ENCODE assay signal across 32 mouse cellular contexts in the genomic region with DNA sequence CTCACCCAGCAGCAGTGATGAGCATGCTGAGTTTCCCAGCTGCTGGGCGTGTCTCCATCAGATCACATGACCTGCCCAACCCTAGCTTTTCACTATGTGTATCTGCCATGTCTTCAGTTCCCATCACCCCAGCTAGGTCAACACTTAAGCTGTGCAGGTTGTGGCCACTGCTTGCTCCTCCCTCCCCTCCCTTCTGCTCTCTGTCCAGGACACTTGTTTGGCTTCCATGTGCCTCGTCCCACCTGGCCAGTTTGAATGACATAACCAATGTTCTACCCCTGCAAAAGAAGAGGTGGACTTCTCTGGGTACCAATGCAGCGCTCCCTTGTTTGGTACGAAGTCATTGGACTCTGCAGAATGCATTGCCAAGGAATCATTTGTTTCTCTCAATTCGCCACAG.
"Had no signal": no experiment of that assay in that cellular context is flagged by ENCODE, and none has a peak within 500 bp of the region (broad histone marks: within the 10 kb centered on the region; RNA-seq: fewer than 3 reads in every experiment).

No protein-coding gene starts in this region.

- H3K27me3 ChIP-seq: limb, embryonic 12.5 days; limb, embryonic 13.5 days; limb, embryonic 15.5 days; liver, embryonic 12.5 days; liver, embryonic 13.5 days; liver, embryonic 15.5 days; lung, embryonic 15.5 days; midbrain, embryonic 15.5 days; neural tube, embryonic 12.5 days; neural tube, embryonic 13.5 days had no signal

- H3K27ac ChIP-seq: limb, embryonic 10.5 days; limb, embryonic 12.5 days; limb, embryonic 13.5 days; limb, embryonic 15.5 days; liver, embryonic 12.5 days; liver, embryonic 13.5 days; liver, embryonic 14.5 days; liver, embryonic 15.5 days; lung, embryonic 15.5 days; macrophage; midbrain, embryonic 10.5 days; midbrain, embryonic 12.5 days; midbrain, embryonic 13.5 days; midbrain, embryonic 15.5 days; neural tube, embryonic 12.5 days; neural tube, embryonic 13.5 days had no signal

- H3K4me3 ChIP-seq: limb, embryonic 10.5 days; limb, embryonic 12.5 days; limb, embryonic 13.5 days; limb, embryonic 15.5 days; liver, embryonic 12.5 days; liver, embryonic 13.5 days; liver, embryonic 15.5 days; lung, embryonic 15.5 days; midbrain, embryonic 10.5 days; midbrain, embryonic 12.5 days; midbrain, embryonic 13.5 days; midbrain, embryonic 15.5 days; myocyte; neural tube, embryonic 12.5 days; neural tube, embryonic 13.5 days had no signal

- H3K4me2 ChIP-seq: limb, embryonic 12.5 days; limb, embryonic 13.5 days; limb, embryonic 15.5 days; liver, embryonic 11.5 days; liver, embryonic 12.5 days; liver, embryonic 13.5 days; liver, embryonic 15.5 days; lung, embryonic 14.5 days; lung, embryonic 15.5 days; midbrain, embryonic 11.5 days; midbrain, embryonic 12.5 days; midbrain, embryonic 13.5 days; midbrain, embryonic 15.5 days; neural tube, embryonic 12.5 days; neural tube, embryonic 13.5 days had no signal

- H3K9ac ChIP-seq: limb, embryonic 12.5 days; limb, embryonic 13.5 days; limb, embryonic 15.5 days; liver, embryonic 12.5 days; liver, embryonic 13.5 days; liver, embryonic 14.5 days; liver, embryonic 15.5 days; liver, postnatal 0 days; lung, embryonic 14.5 days; lung, embryonic 15.5 days; midbrain, embryonic 12.5 days; midbrain, embryonic 13.5 days; midbrain, embryonic 15.5 days; neural tube, embryonic 12.5 days; neural tube, embryonic 13.5 days had no signal

- H3K9me3 ChIP-seq: limb, embryonic 10.5 days; limb, embryonic 12.5 days; limb, embryonic 13.5 days; limb, embryonic 15.5 days; liver, embryonic 12.5 days; liver, embryonic 13.5 days; liver, embryonic 15.5 days; lung, embryonic 15.5 days; midbrain, embryonic 10.5 days; midbrain, embryonic 12.5 days; midbrain, embryonic 13.5 days; midbrain, embryonic 15.5 days; neural tube, embryonic 12.5 days; neural tube, embryonic 13.5 days had no signal

- H3K4me1 ChIP-seq: limb, embryonic 13.5 days; liver, embryonic 12.5 days; liver, embryonic 13.5 days; lung, embryonic 15.5 days; midbrain, embryonic 15.5 days; neural tube, embryonic 13.5 days had no signal

- DNase-seq: left cerebral cortex, postnatal 4 days; liver; liver, embryonic 13.5 days; liver, postnatal 0 days; lung, adult 18-20 months; lung, adult 2 months; lung, embryonic 14.5 days; lung, postnatal 10 days; lung, postnatal 14 days; lung, postnatal 36 days; lung, postnatal 4 days; midbrain, embryonic 14.5 days had no signal

- ATAC-seq: liver, embryonic 12.5 days; liver, postnatal 0 days; lung, postnatal 0 days; midbrain, embryonic 13.5 days; midbrain, embryonic 15.5 days; midbrain, embryonic 16.5 days had no signal

- H3K36me3 ChIP-seq: limb, embryonic 10.5 days; limb, embryonic 12.5 days; limb, embryonic 13.5 days; limb, embryonic 15.5 days; liver, embryonic 12.5 days; liver, embryonic 13.5 days; liver, embryonic 15.5 days; lung, embryonic 15.5 days; midbrain, embryonic 10.5 days; midbrain, embryonic 12.5 days; midbrain, embryonic 13.5 days; midbrain, embryonic 15.5 days; neural tube, embryonic 12.5 days; neural tube, embryonic 13.5 days had no signal
